Mouse (Mus musculus) cerebellum, adult (tissue): ENCODE measurements around the gene Pcdh8.
A peak's percentile ranks its signal among the peaks of the same experiment; 100 is the strongest.

Experiments
- ATAC-seq: cut with Nextera tagmentation; 2 replicates; pipeline ENCODE4 v1.9.2; 2017; ENCODE audit warnings: mild to moderate bottlenecking, moderate library complexity, mixed read lengths; ENCODE audit not compliant: insufficient number of reproducible peaks, low FRiP score, low TSS enrichment

The Pcdh8 gene

GRCm38 (mm10) chr14:79771094-79771535 lies at the start of gene Pcdh8:
TSS of gene Pcdh8 (minus strand) at chr14:79771312.
- peak; percentile 78 for ATAC-seq

- no peak for ATAC-seq
Measured at GRCm38 (mm10) chr14:79814709-79815108, 43.6 kb upstream of the Pcdh8 start.

- no peak for ATAC-seq
Measured at GRCm38 (mm10) chr14:79814084-79814483, 43.0 kb upstream of the Pcdh8 start.

- ATAC-seq: no peak
Measured at GRCm38 (mm10) chr14:79793179-79793578, 22.1 kb upstream of the Pcdh8 start.

DNA sequence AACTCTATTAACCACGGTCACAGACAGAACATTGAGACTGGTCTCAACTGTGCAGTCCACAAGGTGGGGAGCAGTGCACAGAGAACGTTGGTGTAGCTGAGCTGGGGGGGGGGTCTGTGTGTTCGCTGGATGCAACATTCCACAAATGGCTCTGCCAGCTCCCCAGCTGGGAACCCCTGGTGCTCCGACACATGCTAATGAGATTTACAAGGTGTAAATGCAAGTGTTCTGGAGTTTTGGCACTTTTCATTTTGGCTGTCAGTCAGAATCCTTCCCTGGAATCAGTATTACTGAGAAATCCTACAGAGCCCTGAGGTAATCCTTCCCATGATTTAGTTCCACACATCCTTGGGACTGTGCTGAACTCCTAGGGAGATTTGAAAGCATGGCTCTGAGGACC lies 18.4 kb upstream of the Pcdh8 start:
- ATAC-seq: no peak

- ATAC-seq: peak; percentile 45; the same call in 1 of the 2 replicates
Measured at GRCm38 (mm10) chr14:79788656-79789204, 17.6 kb upstream of the Pcdh8 start.

- ATAC-seq: 0 out of 2 replicates have a peak, but pooled peaks have one; percentile 24
Measured at GRCm38 (mm10) chr14:79787918-79788317, 16.8 kb upstream of the Pcdh8 start.

DNA sequence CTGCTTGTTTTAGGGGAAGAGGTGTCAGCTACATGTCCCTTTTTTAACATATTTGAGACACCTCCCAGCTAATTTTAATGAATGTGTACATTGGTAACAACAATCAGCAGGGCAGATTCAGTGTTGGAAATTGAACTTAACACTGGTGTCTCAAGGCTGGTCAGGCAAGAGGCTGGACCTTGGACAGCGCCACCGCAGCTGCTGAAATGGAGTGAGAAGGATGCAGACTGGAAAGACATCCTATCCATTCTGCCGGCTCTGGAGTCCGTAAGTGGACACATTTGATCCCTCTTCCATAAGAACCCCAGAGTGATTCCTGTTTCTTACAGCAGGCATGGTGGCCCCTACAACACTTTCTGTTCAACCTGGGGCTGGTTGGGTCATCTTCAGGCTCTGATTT lies 14.3 kb upstream of the Pcdh8 start:
- no peak for ATAC-seq

DNA sequence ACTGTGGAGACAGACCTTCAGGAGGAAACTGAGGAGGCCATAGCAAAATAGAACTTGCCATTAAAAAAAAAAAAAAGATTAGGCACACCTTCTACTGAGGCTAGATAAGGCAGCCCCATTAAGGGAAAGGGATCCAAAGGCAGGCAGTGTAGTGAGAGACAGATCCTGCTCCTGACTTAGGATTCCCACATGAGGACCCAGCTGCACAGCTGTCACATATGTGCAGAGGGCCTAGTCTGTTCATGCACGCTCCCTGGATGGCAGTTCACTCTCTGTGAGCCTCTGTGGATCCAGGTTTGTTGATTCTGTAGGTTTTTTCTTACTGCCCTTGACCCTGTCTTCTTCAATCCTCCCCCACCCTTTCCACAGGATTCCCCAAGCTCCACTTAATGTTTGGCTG lies 9.8 kb upstream of the Pcdh8 start:
- ATAC-seq: no peak

- no peak for ATAC-seq
Measured at GRCm38 (mm10) chr14:79780332-79780731, 9.2 kb upstream of the Pcdh8 start.

DNA sequence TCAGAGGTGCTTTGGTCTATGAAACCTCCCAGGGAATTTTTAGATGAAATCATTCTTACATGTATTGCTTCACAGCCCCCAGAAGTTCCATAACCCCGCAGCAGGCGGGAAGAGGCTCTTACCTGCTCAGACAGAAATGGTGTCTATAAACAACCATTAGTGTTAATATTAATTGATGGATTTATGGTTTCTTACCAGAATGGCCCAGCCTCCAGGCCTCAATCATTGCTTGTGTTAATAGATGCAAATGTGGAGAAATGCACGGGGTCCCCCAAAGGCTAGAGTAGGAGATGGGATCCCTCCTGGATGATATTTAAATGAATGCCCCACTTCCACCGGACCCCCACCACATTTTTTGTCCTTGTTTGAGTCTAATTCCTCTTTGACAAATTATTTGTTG lies 8.7 kb upstream of the Pcdh8 start:
- no peak for ATAC-seq

DNA sequence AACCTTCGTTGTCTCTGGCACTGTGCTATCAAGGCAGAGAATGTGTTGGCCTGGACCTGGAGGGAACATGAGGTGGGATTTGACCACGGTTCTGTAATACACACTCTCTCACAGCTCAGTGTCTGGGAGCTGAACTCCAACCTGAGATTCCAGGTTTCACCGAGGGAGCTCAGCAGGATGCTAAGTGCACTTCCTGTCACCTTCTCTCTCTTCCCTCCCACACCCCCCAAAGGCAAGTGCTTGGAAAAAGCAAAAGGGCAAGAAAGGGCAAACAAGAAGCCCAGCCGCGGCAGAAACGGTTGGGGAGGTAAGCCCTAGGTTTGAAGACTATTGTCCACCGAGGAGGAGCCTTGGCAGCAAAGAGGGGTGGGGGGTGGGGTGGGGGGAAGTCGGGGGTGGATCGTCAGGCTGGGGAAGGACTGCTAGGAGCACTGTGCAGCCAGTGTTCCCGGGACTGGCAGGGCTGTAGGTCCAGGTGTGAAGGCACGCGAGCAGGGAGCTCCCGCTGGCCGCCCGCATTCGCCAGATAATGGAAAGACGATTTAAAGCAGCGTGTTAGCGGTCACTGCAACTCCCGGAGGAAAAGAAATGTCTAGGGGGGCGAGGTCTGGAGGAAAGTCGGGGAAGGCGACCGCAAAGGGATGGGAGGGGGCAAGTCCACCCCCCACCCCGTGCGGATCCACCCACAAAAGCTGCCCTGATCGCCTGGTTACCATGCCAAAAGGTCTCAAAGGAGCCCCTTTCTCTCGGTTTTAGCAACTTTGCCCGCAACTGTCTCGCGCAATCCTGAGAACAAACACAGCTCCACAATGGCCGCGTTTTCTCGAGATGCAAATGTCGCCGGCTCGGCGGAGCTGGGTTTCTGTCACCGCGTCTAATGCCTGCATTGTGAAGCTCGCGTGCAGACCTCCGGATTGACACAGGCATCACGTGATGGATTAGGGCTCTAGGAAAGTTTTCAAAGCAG lies 2.6 kb upstream of the Pcdh8 start:
- no peak for ATAC-seq

DNA sequence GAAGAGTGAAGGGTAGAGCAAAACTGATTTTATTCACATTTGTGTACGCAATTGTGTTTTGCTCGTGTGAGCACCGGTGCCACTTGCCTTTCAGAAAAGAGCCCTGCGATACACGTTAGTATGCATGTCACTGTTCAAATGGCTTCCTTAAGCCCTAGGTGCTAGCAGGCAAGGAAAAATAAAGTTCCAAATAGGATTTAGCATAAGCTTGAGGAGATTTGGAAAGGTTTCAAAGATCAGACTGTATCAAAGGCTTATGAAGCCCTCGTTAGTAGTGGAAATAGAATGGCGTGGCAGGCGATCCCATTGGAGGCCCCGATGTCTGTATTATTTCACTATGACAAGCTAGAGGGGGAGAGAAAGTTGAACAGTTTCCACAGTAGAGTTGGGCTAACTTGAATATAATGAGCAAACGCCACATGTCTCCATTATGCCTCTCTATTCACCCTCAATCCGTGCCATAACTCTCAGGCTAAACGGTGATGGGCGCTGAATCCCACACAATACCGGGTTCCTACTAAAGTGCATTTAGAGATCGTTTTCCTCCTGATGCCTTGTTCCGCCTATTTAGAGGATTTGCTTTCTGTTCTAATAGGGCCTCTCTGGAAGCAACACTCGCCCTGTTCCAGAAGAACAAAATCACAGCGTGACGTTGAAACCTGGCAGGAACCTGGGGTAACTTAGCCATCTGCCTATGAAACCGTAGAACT lies 845 bp upstream of the Pcdh8 start:
- ATAC-seq: no peak

DNA sequence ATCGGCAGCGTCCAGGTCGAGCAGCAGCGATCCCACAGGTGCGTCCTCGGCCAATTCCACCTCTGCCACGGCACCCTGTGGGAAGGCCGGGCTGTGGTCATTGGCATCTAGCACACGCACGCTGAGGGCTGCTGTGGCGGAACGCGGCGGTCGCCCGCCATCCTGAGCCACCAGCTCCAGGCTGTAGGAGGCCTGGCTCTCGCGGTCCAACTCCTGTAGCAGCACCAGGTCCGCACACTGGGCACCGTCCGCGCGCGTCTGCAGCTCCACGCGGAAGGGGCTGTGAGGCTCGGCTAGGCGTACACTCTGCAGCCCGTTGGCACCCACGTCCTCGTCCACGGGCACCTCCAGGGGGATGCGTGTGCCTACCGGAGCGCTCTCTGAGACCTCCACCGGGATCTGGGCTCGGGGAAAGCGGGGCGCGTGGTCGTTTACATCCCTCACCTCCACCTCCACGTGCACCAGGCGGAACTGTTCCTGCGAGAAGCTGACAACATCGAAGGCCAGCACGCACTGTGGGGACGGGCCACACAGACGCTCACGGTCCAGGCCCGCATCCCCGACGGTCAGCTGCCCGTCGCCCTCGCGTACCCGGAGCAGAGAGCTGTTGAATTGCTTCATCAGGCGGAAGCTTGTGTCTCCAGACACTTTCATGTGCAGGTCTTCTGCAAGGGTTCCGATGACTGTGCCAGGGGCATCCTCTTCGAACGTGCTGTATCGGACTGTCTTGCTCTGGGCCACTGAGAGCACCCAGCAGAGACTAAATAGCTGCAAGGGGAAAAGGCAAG lies 612 bp downstream of the Pcdh8 start:
- no peak for ATAC-seq

DNA sequence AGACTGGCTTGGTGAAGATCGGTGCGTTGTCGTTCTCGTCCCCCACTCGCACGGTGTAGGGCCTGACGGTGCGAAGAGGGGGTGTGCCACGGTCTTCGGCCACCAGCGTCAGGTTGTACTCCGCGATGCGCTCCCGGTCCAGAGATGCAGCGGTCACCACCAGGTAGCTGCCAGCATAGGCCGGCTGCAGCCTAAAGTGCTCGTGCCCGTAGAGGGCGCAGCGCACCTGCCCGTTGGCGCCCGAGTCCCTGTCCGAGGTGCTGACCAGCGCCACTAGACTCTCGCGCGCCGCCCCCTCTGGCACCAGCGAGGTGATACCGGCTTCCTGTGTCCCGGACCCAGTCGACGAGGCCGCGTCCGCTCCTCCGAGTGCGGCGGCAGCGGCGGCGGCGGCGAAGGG lies 1.5 kb downstream of the Pcdh8 start:
- ATAC-seq: peak; percentile 37

GRCm38 (mm10) chr14:79768996-79769395 lies 2.1 kb downstream of the Pcdh8 start:
- no peak for ATAC-seq

- no peak for ATAC-seq
Measured at GRCm38 (mm10) chr14:79768076-79768830, 2.9 kb downstream of the Pcdh8 start.

DNA sequence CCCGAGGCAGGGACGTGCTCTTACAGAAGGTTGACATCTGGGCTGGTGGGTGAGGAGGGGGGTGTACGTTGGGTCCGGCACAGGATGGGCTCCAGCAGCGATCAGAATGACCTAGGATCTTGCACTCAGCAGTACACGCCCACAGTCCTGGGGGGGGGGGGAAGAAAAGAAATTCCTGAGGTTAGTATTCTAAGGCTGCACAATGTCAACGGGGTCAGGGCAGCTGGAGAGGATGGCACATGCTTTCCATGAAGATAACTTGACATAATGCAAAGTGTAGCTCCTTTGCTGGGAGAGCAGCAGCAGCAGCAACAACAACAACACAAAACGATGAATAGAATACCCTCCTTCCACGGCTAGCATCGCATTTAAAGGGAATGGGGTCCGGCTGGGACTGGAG lies 3.5 kb downstream of the Pcdh8 start:
- ATAC-seq: no peak

GRCm38 (mm10) chr14:79765196-79765765 lies 5.8 kb downstream of the Pcdh8 start:
- ATAC-seq: no peak
